Mouse (Mus musculus) hindbrain, embryonic 10.5 days (tissue): ENCODE measurements around the gene Tas2r115. TPM values are rescaled to one million over a fixed set of nuclear protein-coding genes. Genes with fewer than 3 reads are reported as not detected.
"Not testable (repeated sequence)": the region's sequence is repeated elsewhere in the genome, so short reads cannot be mapped to it uniquely, and the experiment has no call there.

ENCODE experiments used
- DNase-seq: peaks from one replicate; pipeline ENCODE4 v3.0.0-alpha.2; 2017; ENCODE audit warnings: low spot score
- H3K27ac ChIP-seq: fragments of 300-500 bp; sonication (generic); 2 replicates; pipeline ENCODE4 v1.5.1; 2016; ENCODE audit warnings: mild to moderate bottlenecking, moderate library complexity
- H3K27me3 ChIP-seq: fragments of 300-500 bp; sonication (generic); 2 replicates; pipeline ENCODE4 v1.6.1; 2016; ENCODE audit warnings: mild to moderate bottlenecking; ENCODE audit not compliant: poor library complexity, insufficient read depth, severe bottlenecking
- H3K36me3 ChIP-seq: fragments of 300-500 bp; sonication (generic); 2 replicates; pipeline ENCODE4 v1.6.1; 2016; ENCODE audit warnings: mild to moderate bottlenecking, moderate library complexity
- H3K4me1 ChIP-seq: fragments of 300-500 bp; sonication (generic); replicated peaks from 2 replicates; pipeline ENCODE4 v1.6.1; 2016; ENCODE audit warnings: mild to moderate bottlenecking
- H3K4me3 ChIP-seq: fragments of 300-500 bp; sonication (generic); 2 replicates; pipeline ENCODE4 v1.5.1; 2016; ENCODE audit warnings: mild to moderate bottlenecking, moderate library complexity
- H3K9me3 ChIP-seq: fragments of 300-500 bp; sonication (generic); 2 replicates; pipeline ENCODE4 v1.6.1; 2016; ENCODE audit warnings: mild to moderate bottlenecking, moderate library complexity
- WGBS: fragments of 180-500 bp; shearing (Covaris S2); methylation state at CpG from one replicate; pipeline ENCODE4 v1.1.7; 2016; 5-methylcytosine and 5-hydroxymethylcytosine counted together
- polyA plus RNA-seq: library from polyadenylated mRNA; unstranded; fragments of >200 nt; fragmentation: Nextera tagmentation; extraction: Ambion mirVana; gene quantifications from 2 replicates; pipeline ENCODE4 v1.2.1, GENCODE M21; 2016

The Tas2r115 gene
- not detected in 2 replicates for polyA plus RNA-seq

- Histone ChIP-seq H3K27me3 (no peaks in the 10 kb centered on the region), H3K9me3 (no peaks in the 10 kb centered on the region), H3K4me3 (no peak within 1 kb of the TSS), H3K4me1 (no peaks in the 10 kb centered on the region), H3K27ac (no peak within 1 kb of the TSS), H3K36me3 (no peaks in the 10 kb centered on the region)
- WGBS: 81% methylated on average over 2 of the region's 2 CpGs
- no peak for DNase-seq
Observed at GRCm38 (mm10) chr6:132737935-132738334, at the start of gene Tas2r115. Gene Tas2r115, minus strand, starts transcription at chr6:132738035.

GRCm38 (mm10) chr6:132778062-132778461 lies 40.2 kb upstream of the Tas2r115 start, which contains the start of gene Tas2r136:
Gene Tas2r136, minus strand, starts transcription at chr6:132778162.
- Histone ChIP-seq H3K4me3 (no peak within 1 kb of the TSS), H3K27me3 (no peaks in the 10 kb centered on the region), H3K36me3 (no peaks in the 10 kb centered on the region), H3K27ac (no peak within 1 kb of the TSS), H3K9me3 (no peaks in the 10 kb centered on the region), H3K4me1 (no peaks in the 10 kb centered on the region)
- DNase-seq: no peak

- Histone ChIP-seq H3K36me3 (no peaks in the 10 kb centered on the region), H3K27ac (no peak within 1 kb of the TSS), H3K4me3 (no peak within 1 kb of the TSS), H3K4me1 (no peaks in the 10 kb centered on the region), H3K9me3 (no peaks in the 10 kb centered on the region), H3K27me3 (no peaks in the 10 kb centered on the region)
- 96% methylated on average over 2 of the region's 2 CpGs for WGBS
- no peak for DNase-seq
Observed at GRCm38 (mm10) chr6:132761831-132762230, 24.0 kb upstream of the Tas2r115 start, which contains the start of gene Tas2r102. Gene Tas2r102, plus strand, starts transcription at chr6:132762131.

- H3K36me3 ChIP-seq: no peaks in the 10 kb centered on the region
- WGBS: 94% methylated on average over 1 of the region's 1 CpGs
- no peak for DNase-seq
- H3K4me1 ChIP-seq: no peaks in the 10 kb centered on the region
- H3K27me3 ChIP-seq: no peaks in the 10 kb centered on the region
- no peaks in the 10 kb centered on the region for H3K9me3 ChIP-seq
- H3K27ac ChIP-seq: no peak within 1 kb of the TSS
- no peak within 1 kb of the TSS for H3K4me3 ChIP-seq
Observed at GRCm38 (mm10) chr6:132754430-132754829, 16.6 kb upstream of the Tas2r115 start, which contains the start of gene Tas2r124. Gene Tas2r124, plus strand, starts transcription at chr6:132754730.

- WGBS: 85% methylated on average over 2 of the region's 2 CpGs
- Histone ChIP-seq H3K4me3 (no peak overlapping the region), H3K9me3 (no peaks in the 10 kb centered on the region), H3K36me3 (no peaks in the 10 kb centered on the region), H3K27ac (no peak overlapping the region), H3K4me1 (no peaks in the 10 kb centered on the region), H3K27me3 (no peaks in the 10 kb centered on the region)
- DNase-seq: no peak
Observed at GRCm38 (mm10) chr6:132750206-132750605, 12.4 kb upstream of the Tas2r115 start.

- no peak for DNase-seq
- 84% methylated on average over 3 of the region's 3 CpGs for WGBS
- no peaks in the 10 kb centered on the region for H3K36me3 ChIP-seq
- no peaks in the 10 kb centered on the region for H3K27me3 ChIP-seq
- H3K9me3 ChIP-seq: 0 out of 2 replicates have a peak, but pooled peaks cover 3% of the 10 kb centered on the region
- H3K4me1 ChIP-seq: no peaks in the 10 kb centered on the region
- H3K27ac ChIP-seq: no peak within 1 kb of the TSS
- no peak within 1 kb of the TSS for H3K4me3 ChIP-seq
Observed at GRCm38 (mm10) chr6:132711828-132712227, 26.0 kb downstream of the Tas2r115 start, which contains the start of gene Tas2r122. Gene Tas2r122, minus strand, starts transcription at chr6:132711928.

GRCm38 (mm10) chr6:132700907-132701306 lies 36.9 kb downstream of the Tas2r115 start, which contains the start of gene Tas2r121:
Gene Tas2r121, minus strand, starts transcription at chr6:132701007.
- no peak for DNase-seq
- no peaks in the 10 kb centered on the region for H3K27me3 ChIP-seq
- no peaks in the 10 kb centered on the region for H3K9me3 ChIP-seq
- no peaks in the 10 kb centered on the region for H3K36me3 ChIP-seq
- H3K4me1 ChIP-seq: no peaks in the 10 kb centered on the region
- H3K4me3 ChIP-seq: no peak within 1 kb of the TSS
- WGBS: 83% methylated on average over 1 of the region's 1 CpGs
- no peak within 1 kb of the TSS for H3K27ac ChIP-seq

GRCm38 (mm10) chr6:132691596-132691995 lies 46.2 kb downstream of the Tas2r115 start:
- not testable (repeated sequence) for H3K4me1 ChIP-seq, H3K27ac ChIP-seq, DNase-seq, H3K9me3 ChIP-seq, H3K36me3 ChIP-seq, H3K4me3 ChIP-seq, H3K27me3 ChIP-seq
- WGBS: 90% methylated on average over 7 of the region's 7 CpGs

Other genes with a start within 250 kb of the Tas2r115 start
- gene Prh1, start 168.2 kb downstream of the Tas2r115 start, polyA plus RNA-seq: not detected in 2 replicates
- not detected in 2 replicates for gene Prp2, start 142.1 kb downstream of the Tas2r115 start, polyA plus RNA-seq
- not detected in 2 replicates for gene A630073D07Rik, start 86.5 kb downstream of the Tas2r115 start, polyA plus RNA-seq
- gene Tas2r120, start 81.1 kb downstream of the Tas2r115 start, polyA plus RNA-seq: not detected in 2 replicates
- not detected in 2 replicates for gene Tas2r121, start 37.0 kb downstream of the Tas2r115 start, polyA plus RNA-seq
- gene Tas2r122, start 26.1 kb downstream of the Tas2r115 start, polyA plus RNA-seq: not detected in 2 replicates
- not detected in 2 replicates for gene Tas2r124, start 16.7 kb upstream of the Tas2r115 start, polyA plus RNA-seq
- gene Tas2r102, start 24.1 kb upstream of the Tas2r115 start, polyA plus RNA-seq: not detected in 2 replicates
- not detected in 2 replicates for gene Tas2r136, start 40.1 kb upstream of the Tas2r115 start, polyA plus RNA-seq
- gene Tas2r117, start 64.8 kb upstream of the Tas2r115 start, polyA plus RNA-seq: not detected in 2 replicates
- gene Tas2r123, start 109.1 kb upstream of the Tas2r115 start, polyA plus RNA-seq: not detected in 2 replicates
- gene Tas2r116, start 117.4 kb upstream of the Tas2r115 start, polyA plus RNA-seq: not detected in 2 replicates
- not detected in 2 replicates for gene Tas2r110, start 130.0 kb upstream of the Tas2r115 start, polyA plus RNA-seq
- not detected in 2 replicates for gene Tas2r113, start 155.0 kb upstream of the Tas2r115 start, polyA plus RNA-seq
- gene Tas2r125, start 171.6 kb upstream of the Tas2r115 start, polyA plus RNA-seq: not detected in 2 replicates
- gene Tas2r129, start 213.1 kb upstream of the Tas2r115 start, polyA plus RNA-seq: not detected in 2 replicates
- gene Tas2r131, start 219.9 kb upstream of the Tas2r115 start, polyA plus RNA-seq: not detected in 2 replicates
- gene Tas2r109, start 242.9 kb upstream of the Tas2r115 start, polyA plus RNA-seq: not detected in 2 replicates